Mouse (Mus musculus) hematopoietic stem cell, adult 5-6 weeks (primary cell): Measurements from ENCODE around the gene Acsf2. TPM values are rescaled to one million over a fixed set of nuclear protein-coding genes. Genes with fewer than 3 reads are reported as not detected.
A peak's percentile ranks its signal among the peaks of the same experiment; 100 is the strongest.

Source experiments
- ATAC-seq, 2 experiments: fragments of 125-278 bp in 1 of 2; replicated peaks in 1 of 2; 2 replicates each; pipeline ENCODE4 v1.8.0; 2016 to 2017; ENCODE audit warnings: inconsistent platforms in 2 of 2, mild to moderate bottlenecking in 2 of 2, moderate number of reproducible peaks in 2 of 2, low read depth in 1 of 2, moderate TSS enrichment in 1 of 2; ENCODE audit not compliant: low FRiP score in 2 of 2, poor library complexity in 2 of 2, severe bottlenecking in 2 of 2, insufficient read depth in 1 of 2, low TSS enrichment in 1 of 2
- total RNA-seq: library from RNA; stranded (forward); fragments of 172-1452, 232-1000 nt; gene quantifications from 2 replicates; pipeline ENCODE4 v1.2.3, GENCODE M21; 2017

The Acsf2 gene
- total RNA-seq, 1 experiment from 2014 or later, result 10.4 TPM

- ATAC-seq, result peak in 1 of 2 experiments; percentile 42; a peak in 2 of 4 replicates
Measured at GRCm38 (mm10) chr11:94610744-94611740, 9.4 kb upstream of the Acsf2 start.

- ATAC-seq, result no peak
Measured at GRCm38 (mm10) chr11:94602356-94602955, 785 bp upstream of the Acsf2 start.

GRCm38 (mm10) chr11:94600447-94600846, 1.2 kb downstream of the Acsf2 start:
- no peak for ATAC-seq

GRCm38 (mm10) chr11:94598437-94599120, 3.1 kb downstream of the Acsf2 start:
- no peak for ATAC-seq

- ATAC-seq, result no peak
Measured at GRCm38 (mm10) chr11:94597319-94597718, 4.4 kb downstream of the Acsf2 start.

GRCm38 (mm10) chr11:94596311-94596852, 5.3 kb downstream of the Acsf2 start:
- peak; percentile 73 to 75 for ATAC-seq

GRCm38 (mm10) chr11:94587511-94587910, 14.2 kb downstream of the Acsf2 start:
- no peak for ATAC-seq

GRCm38 (mm10) chr11:94585091-94585490, 16.6 kb downstream of the Acsf2 start:
- ATAC-seq, result no peak

- no peak for ATAC-seq
Measured at GRCm38 (mm10) chr11:94580111-94580740, 21.4 kb downstream of the Acsf2 start.

- no peak for ATAC-seq
Measured at GRCm38 (mm10) chr11:94576361-94576760, 25.3 kb downstream of the Acsf2 start.

- no peak for ATAC-seq
Measured at GRCm38 (mm10) chr11:94575036-94575435, 26.6 kb downstream of the Acsf2 start.

GRCm38 (mm10) chr11:94574560-94574959, 27.1 kb downstream of the Acsf2 start:
- ATAC-seq, result 0 out of 4 replicates have a peak, but pooled peaks of 1 of the 2 experiments have one; percentile 7

GRCm38 (mm10) chr11:94571850-94572249, 29.8 kb downstream of the Acsf2 start:
- ATAC-seq, result no peak

GRCm38 (mm10) chr11:94570612-94571011, 31.1 kb downstream of the Acsf2 start:
- ATAC-seq, result no peak

- no peak for ATAC-seq
Measured at GRCm38 (mm10) chr11:94567326-94567725, 34.3 kb downstream of the Acsf2 start.

- no peak for ATAC-seq
Measured at GRCm38 (mm10) chr11:94566534-94566933, 35.1 kb downstream of the Acsf2 start.

GRCm38 (mm10) chr11:94565151-94565479, 36.6 kb downstream of the Acsf2 start:
- ATAC-seq, result no peak
